Mouse (Mus musculus): ENCODE measurements around the gene Mrpl42. TPM values are rescaled to one million over a fixed set of nuclear protein-coding genes. Genes with fewer than 3 reads are reported as not detected.

Gene Mrpl42
- polyA plus RNA-seq, 1 experiment from 2014 or later = 329 TPM

DNA sequence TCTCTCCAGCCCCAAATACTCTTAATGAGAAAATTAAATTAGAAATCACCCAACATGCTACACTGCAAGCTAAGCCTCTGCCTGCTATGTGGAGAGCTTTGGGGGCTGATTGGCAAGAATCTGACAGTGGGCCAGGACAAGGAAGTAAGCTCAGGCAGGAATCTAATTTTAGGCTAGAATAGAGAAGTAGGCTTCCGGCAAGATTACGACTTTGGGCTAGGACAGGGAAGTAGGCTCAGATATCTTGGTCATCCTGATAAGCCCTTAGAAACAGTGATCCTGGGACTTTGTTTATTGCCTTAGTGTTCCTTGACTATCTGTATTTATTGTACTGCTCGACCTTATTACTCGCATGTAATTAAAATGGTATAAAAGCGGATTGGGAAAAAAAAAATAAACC, 7.5 kb downstream of the Mrpl42 start:
- H3K4me2 ChIP-seq (ENCODE audit: low read depth, severe bottlenecking) = no peak overlapping the region
- peaks cover 24% of the 10 kb centered on the region for H3K36me3 ChIP-seq (ENCODE audit: control insufficient read depth, insufficient read depth, low read length)
- H3K4me1 ChIP-seq (ENCODE audit: control insufficient read depth, insufficient read depth, low read length) = no peaks in the 10 kb centered on the region
- no peak overlapping the region for H3K9ac ChIP-seq (ENCODE audit: low read length)
- no peaks in the 10 kb centered on the region for H3K27me3 ChIP-seq (ENCODE audit: control insufficient read depth, insufficient read depth, low read length)
- no peaks in the 10 kb centered on the region for H3K9me3 ChIP-seq (ENCODE audit: control insufficient read depth, low read length)
- ATAC-seq (ENCODE audit: insufficient number of reproducible peaks, low FRiP score, low TSS enrichment, low read depth) (no peak), DNase-seq (ENCODE audit: low spot score) (no peak)
- no peak overlapping the region for H3K27ac ChIP-seq (replicated peaks; ENCODE audit: low read depth, low read length)
- H3K4me3 ChIP-seq (ENCODE audit: low read depth, low read length) = no peak overlapping the region
- WGBS = 93% methylated on average over 5 of the region's 5 CpGs

DNA sequence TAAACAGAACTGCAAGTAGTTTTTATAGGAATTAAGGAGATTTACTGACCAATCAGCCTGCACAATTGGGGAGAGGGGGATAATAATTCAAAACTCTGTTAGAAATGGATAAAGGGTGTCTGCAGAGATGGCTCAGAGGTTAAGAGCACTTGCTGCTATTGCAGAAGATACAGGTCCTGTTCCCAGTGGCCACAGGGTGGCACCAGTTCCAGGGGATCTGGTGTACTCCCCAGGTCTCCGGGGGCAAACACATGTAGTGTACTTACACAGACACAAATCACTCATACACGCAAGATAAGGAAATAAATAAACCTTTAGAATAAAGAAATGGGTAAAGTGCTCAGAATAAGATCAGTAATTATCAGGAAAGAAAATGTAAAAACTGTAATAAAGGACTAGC, 12.1 kb downstream of the Mrpl42 start:
- Histone ChIP-seq H3K9ac (ENCODE audit: low read length) (no peak overlapping the region), H3K27ac (replicated peaks; ENCODE audit: low read depth, low read length) (no peak overlapping the region), H3K9me3 (ENCODE audit: control insufficient read depth, low read length) (no peaks in the 10 kb centered on the region), H3K4me3 (ENCODE audit: low read depth, low read length) (no peak overlapping the region), H3K4me1 (ENCODE audit: control insufficient read depth, insufficient read depth, low read length) (no peaks in the 10 kb centered on the region), H3K4me2 (ENCODE audit: low read depth, severe bottlenecking) (no peak overlapping the region), H3K27me3 (ENCODE audit: control insufficient read depth, insufficient read depth, low read length) (no peaks in the 10 kb centered on the region), H3K36me3 (ENCODE audit: control insufficient read depth, insufficient read depth, low read length) (peaks cover 27% of the 10 kb centered on the region)
- ATAC-seq (ENCODE audit: insufficient number of reproducible peaks, low FRiP score, low TSS enrichment, low read depth) = no peak
- peak; percentile 26 for DNase-seq (ENCODE audit: low spot score)
- 91% methylated on average over 2 of the region's 2 CpGs for WGBS

DNA sequence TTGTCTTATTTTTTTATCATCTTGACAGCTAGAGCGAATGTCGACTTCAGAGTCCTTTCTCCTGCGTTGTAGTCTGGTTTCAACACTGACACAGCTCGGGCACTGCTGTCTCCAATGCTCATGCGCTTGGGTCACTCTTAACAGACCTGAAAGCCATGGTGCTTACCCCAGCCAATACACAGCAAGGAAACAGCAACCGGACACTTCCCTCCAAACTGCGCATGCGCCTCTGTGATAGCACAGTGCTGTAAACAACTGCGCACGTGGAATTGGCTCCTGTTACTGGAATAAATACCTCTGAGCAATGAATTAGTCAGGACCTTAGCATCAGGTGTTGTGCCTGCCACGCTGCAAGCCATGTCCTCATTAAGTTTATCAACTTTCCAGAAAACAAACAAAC, 24.2 kb downstream of the Mrpl42 start:
- WGBS = 81% methylated on average over 11 of the region's 11 CpGs
- no peaks in the 10 kb centered on the region for H3K9me3 ChIP-seq (ENCODE audit: control insufficient read depth, low read length)
- H3K27ac ChIP-seq (replicated peaks; ENCODE audit: low read depth, low read length) = no peak overlapping the region
- no peak overlapping the region for H3K4me2 ChIP-seq (ENCODE audit: low read depth, severe bottlenecking)
- no peaks in the 10 kb centered on the region for H3K27me3 ChIP-seq (ENCODE audit: control insufficient read depth, insufficient read depth, low read length)
- ATAC-seq (ENCODE audit: insufficient number of reproducible peaks, low FRiP score, low TSS enrichment, low read depth) (no peak), DNase-seq (ENCODE audit: low spot score) (no peak)
- no peak overlapping the region for H3K4me3 ChIP-seq (ENCODE audit: low read depth, low read length)
- H3K36me3 ChIP-seq (ENCODE audit: control insufficient read depth, insufficient read depth, low read length) = no peaks in the 10 kb centered on the region; the same call in 1 of the 2 replicates
- H3K9ac ChIP-seq (ENCODE audit: low read length) = no peak overlapping the region
- H3K4me1 ChIP-seq (ENCODE audit: control insufficient read depth, insufficient read depth, low read length) = no peaks in the 10 kb centered on the region

DNA sequence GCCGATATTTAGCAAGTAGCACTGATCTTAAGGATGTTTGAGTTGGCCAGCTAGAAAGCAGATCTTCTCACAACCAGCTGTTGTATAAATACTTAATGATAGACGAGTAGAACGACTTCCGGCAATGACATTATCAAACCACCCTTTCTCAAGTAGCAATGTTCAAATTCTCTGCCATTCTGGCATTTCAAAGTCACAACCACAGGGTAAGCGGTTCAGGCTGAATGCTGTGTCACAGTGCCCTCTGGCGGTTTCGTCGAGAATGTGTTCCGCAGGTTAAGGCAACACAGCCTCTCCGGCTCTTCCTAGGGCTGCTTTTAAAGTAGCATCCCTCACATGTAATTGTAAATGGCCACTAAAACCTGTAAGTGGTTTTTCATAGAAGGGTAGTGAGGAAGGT, 25.8 kb downstream of the Mrpl42 start:
- 13% methylated on average over 10 of the region's 10 CpGs for WGBS
- Histone ChIP-seq H3K27me3 (ENCODE audit: control insufficient read depth, insufficient read depth, low read length) (no peaks in the 10 kb centered on the region), H3K27ac (replicated peaks; ENCODE audit: low read depth, low read length) (no peak overlapping the region), H3K4me1 (ENCODE audit: control insufficient read depth, insufficient read depth, low read length) (no peaks in the 10 kb centered on the region), H3K4me2 (ENCODE audit: low read depth, severe bottlenecking) (no peak overlapping the region), H3K4me3 (ENCODE audit: low read depth, low read length) (no peak overlapping the region), H3K36me3 (ENCODE audit: control insufficient read depth, insufficient read depth, low read length) (no peaks in the 10 kb centered on the region; the same call in 1 of the 2 replicates), H3K9me3 (ENCODE audit: control insufficient read depth, low read length) (no peaks in the 10 kb centered on the region), H3K9ac (ENCODE audit: low read length) (no peak overlapping the region)
- DNase-seq (ENCODE audit: low spot score) = peak; percentile 91
- no peak for ATAC-seq (ENCODE audit: insufficient number of reproducible peaks, low FRiP score, low TSS enrichment, low read depth)

DNA sequence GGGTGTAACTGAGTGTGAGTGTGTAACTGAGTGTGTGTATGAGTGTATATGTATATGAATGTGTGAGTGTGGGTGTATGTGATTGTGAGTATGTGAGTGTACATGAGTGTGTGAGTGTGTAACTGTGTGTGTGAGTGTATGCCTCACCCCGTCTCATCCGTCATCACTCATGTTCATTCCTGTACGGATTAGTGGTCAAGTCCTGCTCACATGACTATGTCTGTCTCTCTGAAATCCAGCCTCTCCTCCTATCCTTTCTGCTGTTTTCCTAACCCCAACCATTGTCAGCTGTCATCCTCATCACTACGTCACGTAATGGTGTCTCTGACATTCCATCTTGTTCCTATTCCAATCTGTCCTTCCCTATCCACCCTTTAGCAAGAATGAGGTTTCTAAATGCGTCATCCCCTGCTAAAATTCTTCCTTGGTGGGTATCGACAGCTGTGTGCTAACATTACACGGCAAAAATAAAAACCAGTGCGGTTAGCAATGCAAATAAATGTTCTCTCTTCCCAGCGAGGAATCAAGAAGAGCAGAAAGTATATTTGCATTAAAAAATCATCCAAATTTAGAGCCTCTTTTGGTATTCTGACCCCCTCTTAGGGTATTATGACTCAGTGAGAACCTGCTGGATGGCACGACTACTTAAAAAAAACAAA, 29.7 kb downstream of the Mrpl42 start:
- WGBS = 90% methylated on average over 11 of the region's 11 CpGs
- Histone ChIP-seq H3K27me3 (ENCODE audit: control insufficient read depth, insufficient read depth, low read length) (no peaks in the 10 kb centered on the region), H3K4me1 (ENCODE audit: control insufficient read depth, insufficient read depth, low read length) (no peaks in the 10 kb centered on the region), H3K36me3 (ENCODE audit: control insufficient read depth, insufficient read depth, low read length) (no peaks in the 10 kb centered on the region), H3K4me3 (ENCODE audit: low read depth, low read length) (no peak overlapping the region), H3K4me2 (ENCODE audit: low read depth, severe bottlenecking) (no peak overlapping the region), H3K27ac (replicated peaks; ENCODE audit: low read depth, low read length) (no peak overlapping the region), H3K9ac (ENCODE audit: low read length) (no peak overlapping the region), H3K9me3 (ENCODE audit: control insufficient read depth, low read length) (no peaks in the 10 kb centered on the region)
- ATAC-seq (ENCODE audit: insufficient number of reproducible peaks, low FRiP score, low TSS enrichment, low read depth) (no peak), DNase-seq (ENCODE audit: low spot score) (no peak)

DNA sequence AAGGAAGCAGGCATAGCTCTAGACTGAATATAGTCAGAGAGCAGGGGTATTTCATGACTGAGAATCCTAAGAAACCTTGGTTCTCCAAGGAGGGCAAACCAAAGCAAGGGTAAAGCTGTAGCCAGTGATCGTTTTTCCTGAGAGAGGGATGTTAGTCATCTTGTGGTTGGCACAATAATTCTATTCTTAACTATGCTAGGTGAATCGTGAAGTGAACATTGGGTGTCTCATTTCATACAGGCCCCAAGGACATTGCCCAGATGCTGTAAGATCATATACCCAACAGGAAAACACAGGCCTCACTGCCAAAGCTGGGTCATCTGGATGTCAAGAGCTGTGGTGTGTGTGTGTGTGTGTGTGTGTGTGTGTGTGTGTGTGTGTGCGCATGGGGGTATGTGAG, 30.6 kb downstream of the Mrpl42 start:
- DNase-seq (ENCODE audit: low spot score) (no peak), ATAC-seq (ENCODE audit: insufficient number of reproducible peaks, low FRiP score, low TSS enrichment, low read depth) (no peak)
- H3K27me3 ChIP-seq (ENCODE audit: control insufficient read depth, insufficient read depth, low read length) = no peaks in the 10 kb centered on the region
- H3K4me3 ChIP-seq (ENCODE audit: low read depth, low read length) = no peak overlapping the region
- no peak overlapping the region for H3K27ac ChIP-seq (replicated peaks; ENCODE audit: low read depth, low read length)
- no peak overlapping the region for H3K4me2 ChIP-seq (ENCODE audit: low read depth, severe bottlenecking)
- no peaks in the 10 kb centered on the region for H3K9me3 ChIP-seq (ENCODE audit: control insufficient read depth, low read length)
- 95% methylated on average over 3 of the region's 3 CpGs for WGBS
- H3K9ac ChIP-seq (ENCODE audit: low read length) = no peak overlapping the region
- H3K36me3 ChIP-seq (ENCODE audit: control insufficient read depth, insufficient read depth, low read length) = no peaks in the 10 kb centered on the region
- H3K4me1 ChIP-seq (ENCODE audit: control insufficient read depth, insufficient read depth, low read length) = no peaks in the 10 kb centered on the region

DNA sequence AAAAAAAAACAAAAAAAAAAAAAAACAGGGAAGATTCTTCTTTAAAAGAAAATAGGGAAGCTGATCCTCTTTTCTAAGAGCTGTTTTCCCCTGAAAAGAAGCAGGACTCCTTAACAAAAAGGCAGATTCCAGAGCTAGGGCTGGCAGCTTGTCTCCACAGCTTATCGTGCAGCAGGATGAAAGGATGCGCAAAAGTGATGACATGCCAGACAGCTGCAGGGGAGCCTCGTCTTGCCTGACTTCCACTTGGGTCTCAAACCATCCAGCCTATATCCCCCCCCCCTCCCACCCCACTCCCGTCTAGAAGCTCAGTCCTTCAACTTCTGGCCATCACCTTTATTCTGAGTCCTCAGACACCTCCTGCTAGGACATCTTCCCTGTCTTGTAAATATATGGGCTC, 32.8 kb downstream of the Mrpl42 start:
- Histone ChIP-seq H3K4me2 (ENCODE audit: low read depth, severe bottlenecking) (no peak overlapping the region), H3K27me3 (ENCODE audit: control insufficient read depth, insufficient read depth, low read length) (no peaks in the 10 kb centered on the region), H3K9me3 (ENCODE audit: control insufficient read depth, low read length) (no peaks in the 10 kb centered on the region), H3K36me3 (ENCODE audit: control insufficient read depth, insufficient read depth, low read length) (no peaks in the 10 kb centered on the region), H3K27ac (replicated peaks; ENCODE audit: low read depth, low read length) (no peak overlapping the region), H3K4me1 (ENCODE audit: control insufficient read depth, insufficient read depth, low read length) (no peaks in the 10 kb centered on the region), H3K4me3 (ENCODE audit: low read depth, low read length) (no peak overlapping the region), H3K9ac (ENCODE audit: low read length) (no peak overlapping the region)
- DNase-seq (ENCODE audit: low spot score) (no peak), ATAC-seq (ENCODE audit: insufficient number of reproducible peaks, low FRiP score, low TSS enrichment, low read depth) (no peak)
- WGBS = 74% methylated on average over 4 of the region's 4 CpGs

DNA sequence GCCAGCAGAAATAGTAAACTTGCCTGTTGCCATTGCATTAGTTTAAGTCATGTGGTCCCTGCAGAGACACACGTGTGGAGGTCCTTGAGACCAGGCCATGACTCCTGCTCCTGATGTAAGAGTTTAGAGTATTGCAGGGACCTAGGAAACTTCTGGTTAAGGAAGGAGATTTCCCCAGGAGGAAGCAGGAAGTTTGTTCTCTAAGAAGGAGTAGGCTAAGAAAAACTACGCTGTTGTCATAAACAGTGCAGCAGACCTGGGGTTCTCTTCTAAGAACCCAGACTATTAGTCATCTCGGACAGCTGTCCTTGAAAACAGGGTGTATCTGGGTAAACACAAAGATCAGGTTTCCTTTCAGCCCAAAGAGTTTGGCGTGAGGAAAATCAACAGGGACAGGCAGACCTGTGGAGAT, 36.2 kb downstream of the Mrpl42 start:
- Histone ChIP-seq H3K9me3 (ENCODE audit: control insufficient read depth, low read length) (no peaks in the 10 kb centered on the region), H3K27me3 (ENCODE audit: control insufficient read depth, insufficient read depth, low read length) (no peaks in the 10 kb centered on the region), H3K27ac (replicated peaks; ENCODE audit: low read depth, low read length) (no peak overlapping the region), H3K9ac (ENCODE audit: low read length) (no peak overlapping the region), H3K4me2 (ENCODE audit: low read depth, severe bottlenecking) (no peak overlapping the region), H3K4me1 (ENCODE audit: control insufficient read depth, insufficient read depth, low read length) (no peaks in the 10 kb centered on the region), H3K36me3 (ENCODE audit: control insufficient read depth, insufficient read depth, low read length) (no peaks in the 10 kb centered on the region), H3K4me3 (ENCODE audit: low read depth, low read length) (no peak overlapping the region)
- ATAC-seq (ENCODE audit: insufficient number of reproducible peaks, low FRiP score, low TSS enrichment, low read depth) (no peak), DNase-seq (ENCODE audit: low spot score) (no peak)
- 49% methylated on average over 4 of the region's 4 CpGs for WGBS

DNA sequence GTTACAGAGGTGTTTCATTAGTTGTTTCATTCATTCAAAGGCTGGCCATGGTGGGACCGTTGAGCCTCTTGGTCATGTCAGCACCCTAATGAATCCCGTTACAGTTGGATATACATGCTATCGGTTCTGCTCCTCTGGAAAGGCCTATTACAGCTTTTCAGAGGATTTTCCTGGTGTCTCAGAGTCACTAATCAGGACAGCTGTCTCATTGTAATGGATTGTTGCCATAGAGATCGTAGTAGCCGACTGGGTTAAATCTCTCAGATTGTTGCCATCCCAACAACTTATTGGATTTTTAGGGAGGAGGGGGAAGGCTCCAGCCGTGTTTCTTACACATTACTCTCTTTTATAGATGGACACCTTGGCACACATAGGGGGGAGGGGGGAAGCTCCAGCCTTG, 37.2 kb downstream of the Mrpl42 start:
- Histone ChIP-seq H3K4me1 (ENCODE audit: control insufficient read depth, insufficient read depth, low read length) (no peaks in the 10 kb centered on the region), H3K4me2 (ENCODE audit: low read depth, severe bottlenecking) (no peak overlapping the region), H3K9ac (ENCODE audit: low read length) (no peak overlapping the region), H3K4me3 (ENCODE audit: low read depth, low read length) (no peak overlapping the region), H3K9me3 (ENCODE audit: control insufficient read depth, low read length) (no peaks in the 10 kb centered on the region), H3K27ac (replicated peaks; ENCODE audit: low read depth, low read length) (no peak overlapping the region), H3K36me3 (ENCODE audit: control insufficient read depth, insufficient read depth, low read length) (no peaks in the 10 kb centered on the region), H3K27me3 (ENCODE audit: control insufficient read depth, insufficient read depth, low read length) (no peaks in the 10 kb centered on the region)
- no peak for ATAC-seq (ENCODE audit: insufficient number of reproducible peaks, low FRiP score, low TSS enrichment, low read depth)
- 44% methylated on average over 6 of the region's 6 CpGs for WGBS
- no peak for DNase-seq (ENCODE audit: low spot score)

All from limb, embryonic 11.5 days (tissue).